Mouse (Mus musculus) bone marrow macrophage, adult 2 months (primary cell): Measurements from ENCODE around the gene Pde4d. TPM values are rescaled to one million over a fixed set of nuclear protein-coding genes. Genes with fewer than 3 reads are reported as not detected.
"Not testable (repeated sequence)": the region's sequence is repeated elsewhere in the genome, so short reads cannot be mapped to it uniquely, and the experiment has no call there.

Experiments used
- H3K27ac ChIP-seq: 2 replicates; pipeline ENCODE4 v1.5.1; 2012; ENCODE audit warnings: low read depth, low read length; ENCODE audit not compliant: insufficient read depth
- H3K4me1 ChIP-seq: 2 replicates; pipeline ENCODE4 v1.6.1; 2012; ENCODE audit warnings: low read length; ENCODE audit not compliant: control insufficient read depth, insufficient read depth
- H3K4me3 ChIP-seq: 2 replicates; pipeline ENCODE4 v1.5.1; 2012; ENCODE audit warnings: mild to moderate bottlenecking, low read length, moderate library complexity; ENCODE audit not compliant: insufficient read depth
- CTCF ChIP-seq: IDR thresholded peaks from 2 replicates; pipeline ENCODE4 v1.5.1; 2012; ENCODE audit warnings: low read depth, mild to moderate bottlenecking, low read length, moderate library complexity
- POLR2A ChIP-seq: IDR thresholded peaks from 2 replicates; pipeline ENCODE4 v1.6.1; 2012; ENCODE audit warnings: mild to moderate bottlenecking, low read depth, low read length, borderline replicate concordance
- polyA plus RNA-seq: library from polyadenylated mRNA; stranded (reverse); fragments of >200 nt; gene quantifications from 2 replicates; pipeline ENCODE4 v1.2.4, GENCODE M21; 2012; ENCODE audit not compliant: missing spikeins, insufficient read depth, insufficient read length

Pde4d gene
- polyA plus RNA-seq, 1 experiment, result 1.8 TPM

- Histone ChIP-seq H3K27ac (no peak overlapping the region), H3K4me1 (no peaks in the 10 kb centered on the region), H3K4me3 (no peak overlapping the region)
- TF ChIP-seq CTCF, result no peak
- TF ChIP-seq POLR2A, result no peak
Observed at GRCm38 (mm10) chr13:108715029-108715428, 265.3 kb downstream of the Pde4d start.

- TF ChIP-seq CTCF, result no peak
- no peak overlapping the region for H3K27ac ChIP-seq
- no peaks in the 10 kb centered on the region for H3K4me1 ChIP-seq
- H3K4me3 ChIP-seq, result no peak overlapping the region
Observed at GRCm38 (mm10) chr13:108722234-108722633, 272.5 kb downstream of the Pde4d start.

DNA sequence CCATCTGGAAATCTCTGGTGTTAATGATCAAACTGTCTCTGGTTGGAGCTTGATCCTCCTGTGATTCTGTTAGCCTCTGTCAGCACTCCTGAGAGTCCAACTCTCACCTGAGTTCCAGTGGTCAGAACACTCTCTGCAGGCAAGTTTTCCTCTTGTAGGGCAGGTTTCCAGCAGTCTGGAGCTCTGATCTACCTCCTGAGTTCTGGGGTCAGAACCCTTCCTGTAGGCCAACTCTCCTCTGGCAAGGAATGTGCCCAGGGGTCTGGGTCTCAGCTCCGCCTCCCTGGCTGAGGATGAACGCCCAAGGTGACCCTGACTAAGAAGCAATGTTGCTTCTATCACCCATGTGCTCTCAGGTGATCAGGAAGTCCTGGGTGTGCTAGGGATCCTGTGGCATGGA lies 284.6 kb downstream of the Pde4d start:
- not testable (repeated sequence) for H3K27ac ChIP-seq, H3K4me1 ChIP-seq, H3K4me3 ChIP-seq

GRCm38 (mm10) chr13:108751155-108751840 lies 301.6 kb downstream of the Pde4d start:
- Histone ChIP-seq H3K4me1 (no peaks in the 10 kb centered on the region), H3K4me3 (no peak overlapping the region), H3K27ac (no peak overlapping the region)
- TF ChIP-seq CTCF (no peak), POLR2A (no peak)

DNA sequence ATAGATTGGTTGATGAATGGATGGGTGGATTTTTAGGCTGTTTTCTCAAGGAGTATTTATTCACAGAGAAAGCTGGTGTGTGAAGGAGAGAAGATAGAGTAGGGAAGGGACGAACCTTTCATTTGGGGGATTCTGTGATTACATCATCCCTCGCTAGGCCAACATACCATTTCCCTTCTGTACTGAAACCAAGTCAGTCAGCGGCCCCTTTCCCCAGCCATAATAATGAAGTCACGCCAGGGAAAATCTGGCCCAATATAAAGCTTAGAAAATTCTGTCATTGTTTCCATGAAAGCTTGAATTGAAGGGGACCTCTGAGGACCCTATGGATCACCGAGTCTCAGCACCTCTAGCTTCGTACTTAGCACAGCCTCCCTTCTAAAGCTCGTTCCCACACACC lies 307.7 kb downstream of the Pde4d start:
- Histone ChIP-seq H3K27ac (no peak overlapping the region), H3K4me3 (no peak overlapping the region), H3K4me1 (no peaks in the 10 kb centered on the region)
- TF ChIP-seq POLR2A (no peak), CTCF (no peak)

DNA sequence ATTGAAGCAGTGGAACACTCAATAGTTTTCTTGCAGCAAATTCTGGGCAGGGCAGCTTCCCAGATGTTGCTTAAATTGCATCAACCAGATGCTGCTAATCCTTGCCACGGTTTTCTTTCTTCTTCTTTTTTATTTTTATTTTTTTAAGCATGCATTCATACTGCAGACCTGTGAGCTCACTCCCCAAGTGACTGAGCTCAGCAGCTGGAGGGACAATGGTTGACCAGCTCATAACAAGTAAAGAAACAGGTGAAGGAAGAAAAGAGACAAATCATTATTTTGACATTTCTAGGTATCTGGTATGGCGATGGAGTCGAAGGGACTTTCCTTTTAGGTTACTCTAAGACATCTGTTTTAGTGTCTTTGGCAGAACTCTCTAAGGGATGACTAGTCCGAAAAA lies 308.6 kb downstream of the Pde4d start:
- TF ChIP-seq POLR2A, result no peak
- no peak for TF ChIP-seq CTCF

GRCm38 (mm10) chr13:108759140-108759539 lies 309.4 kb downstream of the Pde4d start:
- no peak overlapping the region for H3K27ac ChIP-seq
- no peak for TF ChIP-seq CTCF
- no peak for TF ChIP-seq POLR2A
- H3K4me3 ChIP-seq, result no peak overlapping the region
- H3K4me1 ChIP-seq, result peaks cover 3% of the 10 kb centered on the region

More for the DNA sequence above, 308.6 kb downstream of the Pde4d start:
- no peak overlapping the region for H3K4me3 ChIP-seq
- no peak overlapping the region for H3K27ac ChIP-seq
- peaks cover 3% of the 10 kb centered on the region for H3K4me1 ChIP-seq

GRCm38 (mm10) chr13:108763295-108763694 lies 313.5 kb downstream of the Pde4d start:
- Histone ChIP-seq H3K4me3 (no peak overlapping the region), H3K27ac (no peak overlapping the region), H3K4me1 (peaks cover 15% of the 10 kb centered on the region)
- no peak for TF ChIP-seq POLR2A
- TF ChIP-seq CTCF, result no peak

DNA sequence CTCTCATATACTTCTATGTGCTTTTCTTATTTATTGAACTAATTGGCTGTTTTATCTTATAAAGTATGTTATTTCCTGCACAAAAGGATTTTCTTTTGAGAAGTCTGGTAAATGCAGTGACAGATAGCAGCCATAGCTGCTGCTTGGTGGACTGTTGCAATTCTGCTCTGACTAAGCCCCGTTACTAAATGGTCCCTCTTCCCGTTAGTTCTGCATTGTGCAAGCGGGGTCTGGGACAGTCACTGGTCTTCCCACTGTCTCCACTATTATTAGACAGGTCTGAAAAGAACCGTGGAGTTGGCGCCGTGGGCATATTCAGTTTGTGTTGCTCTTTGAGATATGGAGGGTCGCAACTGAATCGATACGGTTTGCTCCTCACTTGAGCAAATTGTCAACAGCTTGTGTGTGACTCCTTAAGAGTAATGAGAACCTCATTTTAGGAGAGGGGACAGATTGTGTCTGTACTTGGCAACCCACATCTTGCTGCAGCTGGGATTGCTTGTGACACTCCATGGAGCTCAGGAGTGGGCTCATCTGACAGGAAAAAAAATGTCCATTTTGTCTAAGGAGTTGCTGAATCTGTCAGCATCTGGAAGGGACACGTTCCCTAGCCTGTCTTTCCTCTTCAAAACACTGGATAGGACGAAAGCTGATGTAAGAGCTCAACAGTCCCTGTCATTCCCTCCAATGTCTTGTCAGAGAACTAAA lies 316.4 kb downstream of the Pde4d start:
- Histone ChIP-seq H3K4me3 (peak overlapping the region; percentile 14), H3K27ac (no peak overlapping the region), H3K4me1 (peaks cover 15% of the 10 kb centered on the region)
- TF ChIP-seq POLR2A, result no peak
- no peak for TF ChIP-seq CTCF

- no peak overlapping the region for H3K27ac ChIP-seq
- H3K4me3 ChIP-seq, result no peak overlapping the region
- TF ChIP-seq POLR2A (no peak), CTCF (no peak)
- H3K4me1 ChIP-seq, result peaks cover 15% of the 10 kb centered on the region
Observed at GRCm38 (mm10) chr13:108769465-108770056, 319.8 kb downstream of the Pde4d start.

- H3K4me1 ChIP-seq, result peaks cover 12% of the 10 kb centered on the region
- no peak overlapping the region for H3K27ac ChIP-seq
- no peak overlapping the region for H3K4me3 ChIP-seq
- TF ChIP-seq CTCF, result no peak
- TF ChIP-seq POLR2A, result no peak
Observed at GRCm38 (mm10) chr13:108772386-108772785, 322.6 kb downstream of the Pde4d start.
